Comparison of ENCODE assay signal across 15 mouse cellular contexts in genomic region chr17:28907959-28908358, GRCm38 (mm10). TPM values are rescaled to one million over a fixed set of nuclear protein-coding genes. Genes with fewer than 3 reads are reported as not detected.
DNase-seq lines count a peak whose midpoint lies in the region; ATAC-seq lines count a peak whose summit lies in the region.
"Had no signal": no experiment of that assay in that cellular context is flagged by ENCODE, and none has a peak within 500 bp of the region (broad histone marks: within the 10 kb centered on the region; RNA-seq: fewer than 3 reads in every experiment).

No protein-coding gene starts in this region.

- no peak overlapping the region for H3K4me3 ChIP-seq in heart, embryonic 10.5 days
- H3K4me3 ChIP-seq: hindbrain, embryonic 15.5 days; neural tube, embryonic 12.5 days had no signal

- H3K27ac ChIP-seq in heart, embryonic 10.5 days = no peak overlapping the region
- H3K27ac ChIP-seq: hindbrain, embryonic 15.5 days; neural tube, embryonic 12.5 days had no signal

- H3K27me3 ChIP-seq in heart, embryonic 10.5 days (ENCODE audit: insufficient read depth, poor library complexity, severe bottlenecking) = peaks cover 47% of the 10 kb centered on the region

- no peaks in the 10 kb centered on the region for H3K36me3 ChIP-seq in heart, embryonic 10.5 days
- H3K36me3 ChIP-seq: hindbrain, embryonic 15.5 days; neural tube, embryonic 12.5 days had no signal

- H3K9me3 ChIP-seq in heart, embryonic 10.5 days = no peaks in the 10 kb centered on the region
- H3K9me3 ChIP-seq: hindbrain, embryonic 15.5 days; neural tube, embryonic 12.5 days had no signal

- peak; percentile 45 for DNase-seq in left cerebral cortex, adult 11 months (ENCODE audit: low spot score)
- DNase-seq in left cerebral cortex, postnatal 4 days = no peak
- peak; percentile 90 for DNase-seq in brain, adult 2 months (ENCODE audit: low read depth, low spot score)
- peak; percentile 70 for DNase-seq in right cerebral cortex, adult 18-20 months
- DNase-seq in MN1 (ENCODE audit: low spot score) = no peak
- DNase-seq in cerebellum, postnatal 14 days = no peak
- no peak for DNase-seq in heart, embryonic 10.5 days (ENCODE audit: low spot score)
- DNase-seq: adrenal gland, postnatal 10 days; cerebellum, adult 8-10 months; heart, adult 18-20 months had no signal

- H3K4me1 ChIP-seq in heart, embryonic 10.5 days = peaks cover 19% of the 10 kb centered on the region

- peak; percentile 51 for ATAC-seq in inflammation-experienced regulatory T-cells, adult 6 months
- ATAC-seq: lung, postnatal 0 days had no signal

- 89% methylated on average over 7 of the region's 7 CpGs for WGBS in heart, embryonic 10.5 days

- intact Hi-C loops in left cerebral cortex, postnatal 4 days (cut with DNase I) = no loop called here

RNA-seq across cellular contexts. Expression of gene 4930539E08Rik, which starts 7.2 kb away (rescaled TPM):
- 1 to 10 TPM; 3.0 to 6.7 TPM for total RNA-seq in left cerebral cortex, postnatal 4 days (2021)
- 1 to 10 TPM in 2 of 3 experiments, under 1 TPM in 1; 0.25 to 3.2 (median 2.7) TPM for polyA plus RNA-seq in inflammation-experienced regulatory T-cells, adult 6 months (2017; shearing (Covaris generic))
- polyA plus RNA-seq in heart, embryonic 10.5 days (2016; fragmentation: Nextera tagmentation; extraction: Ambion mirVana) = 0.13 and 0.25 TPM in 2 replicates

RNA-seq across cellular contexts. Expression of gene Pxt1, which starts 35.7 kb away (rescaled TPM):
- total RNA-seq in left cerebral cortex, postnatal 4 days (2021) = not detected
- polyA plus RNA-seq in inflammation-experienced regulatory T-cells, adult 6 months (2017; shearing (Covaris generic)) = not detected
- polyA plus RNA-seq in heart, embryonic 10.5 days (2016; fragmentation: Nextera tagmentation; extraction: Ambion mirVana) = 0.21 and 0.26 TPM in 2 replicates
- total RNA-seq: heart, adult 18-20 months; left cerebral cortex, adult 8-10 months had no signal
- polyA plus RNA-seq: hindbrain, embryonic 15.5 days; neural tube, embryonic 12.5 days had no signal

RNA-seq across cellular contexts. Expression of gene Kctd20, which starts 43.8 kb away (rescaled TPM):
- total RNA-seq in left cerebral cortex, postnatal 4 days (2021) = 100 to 1,000 TPM in 1 of 2 experiments, 10 to 100 TPM in 1; 99.1 to 109 TPM
- polyA plus RNA-seq in inflammation-experienced regulatory T-cells, adult 6 months (2017; shearing (Covaris generic)) = 10 to 100 TPM; 34.6 to 46.0 (median 39.5) TPM
- polyA plus RNA-seq in heart, embryonic 10.5 days (2016; fragmentation: Nextera tagmentation; extraction: Ambion mirVana) = 80.3 and 85.4 TPM in 2 replicates

RNA-seq across cellular contexts. Expression of gene Pnpla1, which starts 49.7 kb away (rescaled TPM):
- total RNA-seq in left cerebral cortex, postnatal 4 days (2021) = under 1 TPM; 0.22 to 0.42 TPM
- not detected for polyA plus RNA-seq in inflammation-experienced regulatory T-cells, adult 6 months (2017; shearing (Covaris generic))
- polyA plus RNA-seq in heart, embryonic 10.5 days (2016; fragmentation: Nextera tagmentation; extraction: Ambion mirVana) = not detected in 2 replicates
- total RNA-seq: adrenal gland, postnatal 10 days; heart, adult 18-20 months had no signal
- polyA plus RNA-seq: neural tube, embryonic 12.5 days had no signal

Comparison
In these comparisons a context has a peak if more than half of its experiments do, and no peak if none do; other contexts are left out.
1. DNase-seq: peak in left cerebral cortex, adult 11 months (single experiment), brain, adult 2 months (single experiment) and right cerebral cortex, adult 18-20 months (single experiment); none in left cerebral cortex, postnatal 4 days (single experiment), MN1 (single experiment), cerebellum, postnatal 14 days (0 of 2) and heart, embryonic 10.5 days (single experiment).